Mouse (Mus musculus) embryonic fibroblast, embryonic 13.5 days (primary cell): ENCODE results near the gene Dnajc12. TPM values are rescaled to one million over a fixed set of nuclear protein-coding genes. Genes with fewer than 3 reads are reported as not detected.
"Not testable (repeated sequence)": the region's sequence is repeated elsewhere in the genome, so short reads cannot be mapped to it uniquely, and the experiment has no call there.

ENCODE experiments used
- H3K27ac ChIP-seq: 2 replicates; pipeline ENCODE4 v1.5.1; 2012; ENCODE audit warnings: low read length, control low read depth, inconsistent platforms; ENCODE audit not compliant: insufficient read depth
- H3K4me1 ChIP-seq: 2 replicates; pipeline ENCODE4 v1.6.1; 2011; ENCODE audit warnings: low read length; ENCODE audit not compliant: control insufficient read depth, insufficient read depth
- H3K4me3 ChIP-seq: 2 replicates; pipeline ENCODE4 v1.5.1; 2011; ENCODE audit warnings: mild to moderate bottlenecking, control low read depth, low read length; ENCODE audit not compliant: insufficient read depth
- CTCF ChIP-seq: IDR thresholded peaks from 2 replicates; pipeline ENCODE4 v1.5.1; 2011; ENCODE audit warnings: mild to moderate bottlenecking, control low read depth, low read length, moderate library complexity, borderline replicate concordance; ENCODE audit not compliant: insufficient read depth
- POLR2A ChIP-seq: IDR thresholded peaks from 2 replicates; pipeline ENCODE4 v1.6.1; 2011; ENCODE audit warnings: low read depth, mild to moderate bottlenecking, control low read depth, low read length, moderate library complexity
- polyA plus RNA-seq: library from polyadenylated mRNA; stranded (reverse); fragments of >200 nt; gene quantifications from 2 replicates; pipeline ENCODE4 v1.2.4, GENCODE M21; 2011; ENCODE audit warnings: low read depth; ENCODE audit not compliant: missing spikeins, insufficient read length

Dnajc12 gene
- 3.5 and 4.6 TPM in 2 replicates for polyA plus RNA-seq

- Histone ChIP-seq H3K4me1 (no peaks in the 10 kb centered on the region; the same call in 1 of the 2 replicates), H3K4me3 (peak within 1 kb of the TSS; percentile 51), H3K27ac (0 out of 2 replicates have a peak within 1 kb of the TSS, but pooled peaks have one; percentile 0)
- peak; percentile 89 for TF ChIP-seq POLR2A
- TF ChIP-seq CTCF = peak; percentile 81; the same call in 1 of the 2 replicates
Observed at GRCm38 (mm10) chr10:63382372-63383279, at the start of gene Dnajc12. TSS of gene Dnajc12 (plus strand) at chr10:63382443.

- TF ChIP-seq CTCF = no peak
- TF ChIP-seq POLR2A = no peak
- H3K4me3 ChIP-seq = peak overlapping the region; percentile 40
- H3K4me1 ChIP-seq = no peaks in the 10 kb centered on the region; the same call in 1 of the 2 replicates
- H3K27ac ChIP-seq = no peak overlapping the region
Observed at GRCm38 (mm10) chr10:63336901-63337300, 45.3 kb upstream of the Dnajc12 start.

GRCm38 (mm10) chr10:63337326-63337725 is 44.9 kb upstream of the Dnajc12 start:
- no peak overlapping the region for H3K27ac ChIP-seq
- H3K4me1 ChIP-seq = no peaks in the 10 kb centered on the region; the same call in 1 of the 2 replicates
- TF ChIP-seq CTCF = no peak

GRCm38 (mm10) chr10:63337951-63338836 is 44.0 kb upstream of the Dnajc12 start:
- no peak for TF ChIP-seq CTCF
- no peak for TF ChIP-seq POLR2A
- peak overlapping the region; percentile 77 for H3K4me3 ChIP-seq

More at GRCm38 (mm10) chr10:63337326-63337725, 44.9 kb upstream of the Dnajc12 start:
- H3K4me3 ChIP-seq = peak overlapping the region; percentile 40

GRCm38 (mm10) chr10:63338914-63339643 is 43.2 kb upstream of the Dnajc12 start:
- Histone ChIP-seq H3K27ac (no peak overlapping the region), H3K4me3 (peak overlapping the region; percentile 48), H3K4me1 (no peaks in the 10 kb centered on the region; the same call in 1 of the 2 replicates)
- TF ChIP-seq POLR2A (peak; percentile 95), CTCF (no peak)

More at GRCm38 (mm10) chr10:63337951-63338836, 44.0 kb upstream of the Dnajc12 start:
- H3K27ac ChIP-seq = no peak overlapping the region
- no peaks in the 10 kb centered on the region; the same call in 1 of the 2 replicates for H3K4me1 ChIP-seq

GRCm38 (mm10) chr10:63341351-63341750 is 40.9 kb upstream of the Dnajc12 start:
- no peak overlapping the region for H3K4me3 ChIP-seq
- H3K27ac ChIP-seq = no peak overlapping the region
- TF ChIP-seq POLR2A (no peak), CTCF (no peak)
- no peaks in the 10 kb centered on the region; the same call in 1 of the 2 replicates for H3K4me1 ChIP-seq

- TF ChIP-seq POLR2A = no peak
- Histone ChIP-seq H3K27ac (no peak overlapping the region), H3K4me1 (no peaks in the 10 kb centered on the region), H3K4me3 (no peak overlapping the region)
Observed at GRCm38 (mm10) chr10:63344751-63345150, 37.5 kb upstream of the Dnajc12 start.

GRCm38 (mm10) chr10:63348291-63348690 is 34.0 kb upstream of the Dnajc12 start:
- no peak overlapping the region for H3K4me3 ChIP-seq
- TF ChIP-seq POLR2A (no peak), CTCF (no peak)
- H3K4me1 ChIP-seq = no peaks in the 10 kb centered on the region
- H3K27ac ChIP-seq = no peak overlapping the region

- H3K4me1 ChIP-seq = no peaks in the 10 kb centered on the region
- no peak overlapping the region for H3K4me3 ChIP-seq
- H3K27ac ChIP-seq = no peak overlapping the region
- TF ChIP-seq POLR2A = no peak
- no peak for TF ChIP-seq CTCF
Observed at GRCm38 (mm10) chr10:63350666-63351065, 31.6 kb upstream of the Dnajc12 start.

GRCm38 (mm10) chr10:63351099-63351498 is 31.1 kb upstream of the Dnajc12 start:
- not testable (repeated sequence) for H3K4me3 ChIP-seq, H3K4me1 ChIP-seq, H3K27ac ChIP-seq
